9 mouse cellular contexts compared by ENCODE assay signal in genomic region chr5:110635951-110636707, GRCm38 (mm10). TPM values are rescaled to one million over a fixed set of nuclear protein-coding genes. Genes with fewer than 3 reads are reported as not detected.
DNase-seq lines count a peak whose midpoint lies in the region; ATAC-seq and TF ChIP-seq lines count a peak whose summit lies in the region.
"Had no signal": no experiment of that assay in that cellular context is flagged by ENCODE, and none has a peak within 500 bp of the region (broad histone marks: within the 10 kb centered on the region; RNA-seq: fewer than 3 reads in every experiment).

No protein-coding gene starts in this region.

- 35% methylated on average over 6 of the region's 6 CpGs for WGBS in heart, adult 2 months
- WGBS in stomach, postnatal 0 days = 40% methylated on average over 6 of the region's 6 CpGs

- H3K4me3 ChIP-seq in heart, adult 2 months = no peak overlapping the region
- H3K4me3 ChIP-seq in stomach, postnatal 0 days (ENCODE audit: low read depth, low read length) = no peak overlapping the region
- H3K4me3 ChIP-seq: heart, embryonic 13.5 days had no signal

- no peaks in the 10 kb centered on the region for H3K36me3 ChIP-seq in heart, adult 2 months (ENCODE audit: control insufficient read depth, insufficient read depth, low read length)
- H3K36me3 ChIP-seq in stomach, postnatal 0 days (ENCODE audit: control insufficient read depth, insufficient read depth, low read length) = no peaks in the 10 kb centered on the region
- H3K36me3 ChIP-seq: heart, embryonic 13.5 days had no signal

- peak; percentile 84 for TF ChIP-seq CTCF in heart, adult 2 months (IDR thresholded peaks at IDR 0.05)
- TF ChIP-seq CTCF in stomach, postnatal 0 days (IDR thresholded peaks at IDR 0.05; ENCODE audit: low read depth) = peak; percentile 86

- no peaks in the 10 kb centered on the region for H3K79me2 ChIP-seq in heart, adult 2 months (replicated peaks; ENCODE audit: control insufficient read depth, insufficient read depth, low read length)

- H3K27me3 ChIP-seq in heart, adult 2 months (ENCODE audit: control insufficient read depth, insufficient read depth, low read length) = no peaks in the 10 kb centered on the region
- H3K27me3 ChIP-seq in stomach, postnatal 0 days (ENCODE audit: control insufficient read depth, insufficient read depth, low read length) = no peaks in the 10 kb centered on the region

- H3K4me2 ChIP-seq in stomach, postnatal 0 days (replicated peaks; ENCODE audit: low read depth) = no peak overlapping the region
- H3K4me2 ChIP-seq: heart, embryonic 13.5 days had no signal

- no peaks in the 10 kb centered on the region for H3K4me1 ChIP-seq in heart, adult 2 months (ENCODE audit: control insufficient read depth, insufficient read depth, low read length)
- no peaks in the 10 kb centered on the region for H3K4me1 ChIP-seq in stomach, postnatal 0 days (replicated peaks; ENCODE audit: control insufficient read depth, insufficient read depth)

- H3K9ac ChIP-seq in heart, adult 2 months (ENCODE audit: low read depth, low read length) = no peak overlapping the region
- H3K9ac ChIP-seq in stomach, postnatal 0 days (ENCODE audit: low read length) = no peak overlapping the region
- H3K9ac ChIP-seq: heart, embryonic 13.5 days had no signal

- TF ChIP-seq EP300 in heart, adult 2 months (IDR thresholded peaks at IDR 0.05; ENCODE audit: insufficient read depth, low read depth, low read length) = no peak
- TF ChIP-seq EP300 in stomach, postnatal 0 days (optimal IDR thresholded peaks at IDR 0.05) = no peak

- H3K27ac ChIP-seq in heart, adult 2 months = no peak overlapping the region
- no peak overlapping the region for H3K27ac ChIP-seq in stomach, postnatal 0 days (replicated peaks)
- H3K27ac ChIP-seq: heart, embryonic 13.5 days had no signal

- no peak for TF ChIP-seq POLR2A in heart, adult 2 months (IDR thresholded peaks at IDR 0.05; ENCODE audit: insufficient read depth, low read depth, low read length)

- peak; percentile 66 for ATAC-seq in stomach, postnatal 0 days (ENCODE audit: low FRiP score, low TSS enrichment)

- no peaks in the 10 kb centered on the region for H3K9me3 ChIP-seq in stomach, postnatal 0 days (ENCODE audit: control insufficient read depth, low read length)
- H3K9me3 ChIP-seq: heart, embryonic 13.5 days had no signal

- intact Hi-C loops in heart, adult 2 months (cut with DNase I) = loop anchor here (1.0 to 10.0 kb wide), 5 partner anchors 142 to 289 kb away; no protein-coding TSS in a partner anchor

- DNase-seq in heart, adult 2 months = no peak
- DNase-seq in heart, adult 11 months = no peak
- peak; percentile 75 for DNase-seq in 416B (ENCODE audit: low read depth)
- peak; percentile 58 for DNase-seq in ZHBTc4 (ENCODE audit: low read depth, low spot score)
- peak; percentile 83 for DNase-seq in induced T-regulatory cell, adult 2 months (ENCODE audit: low read depth)
- no peak for DNase-seq in stomach, postnatal 0 days (ENCODE audit: low spot score)
- no peak for DNase-seq in spleen, adult 12 weeks (ENCODE audit: low spot score)
- DNase-seq in layer of hippocampus, postnatal 36 days = no peak

RNA-seq across cellular contexts. Expression of gene Noc4l, which starts 17.1 kb away (rescaled TPM):
- total RNA-seq in heart, adult 2 months (2021) = 10 to 100 TPM; 12.5 to 14.5 TPM
- 22.1 and 25.3 TPM in 2 replicates for polyA plus RNA-seq in heart, adult 2 months (2012; rRNA removed)
- 24.1 and 25.9 TPM in 2 replicates for polyA plus RNA-seq in stomach, postnatal 0 days (2015; fragmentation: Nextera tagmentation; extraction: Ambion mirVana)
- 10 to 100 TPM; 20.0 to 24.7 TPM for total RNA-seq in layer of hippocampus, postnatal 36 days (2021)

RNA-seq across cellular contexts. Expression of gene Ddx51, which starts 17.1 kb away (rescaled TPM):
- total RNA-seq in heart, adult 2 months (2021) = 1 to 10 TPM; 8.9 to 9.1 TPM
- 8.8 and 10.8 TPM in 2 replicates for polyA plus RNA-seq in heart, adult 2 months (2012; rRNA removed)
- 7.7 and 10.0 TPM in 2 replicates for polyA plus RNA-seq in stomach, postnatal 0 days (2015; fragmentation: Nextera tagmentation; extraction: Ambion mirVana)
- total RNA-seq in layer of hippocampus, postnatal 36 days (2021) = 10 to 100 TPM; 26.0 to 28.8 TPM

Comparison
In these comparisons a context has a peak if more than half of its experiments do, and no peak if none do; other contexts are left out.
1. DNase-seq: peak in 416B (single experiment), ZHBTc4 (single experiment) and induced T-regulatory cell, adult 2 months (single experiment); none in heart, adult 2 months (0 of 2), heart, adult 11 months (single experiment), stomach, postnatal 0 days (single experiment), spleen, adult 12 weeks (single experiment) and layer of hippocampus, postnatal 36 days (0 of 2).